ENCODE assay signal across 17 mouse cellular contexts in genomic region chr17:84685286-84685685, GRCm38 (mm10). TPM values are rescaled to one million over a fixed set of nuclear protein-coding genes. Genes with fewer than 3 reads are reported as not detected.
"Had no signal": no experiment of that assay in that cellular context is flagged by ENCODE, and none has a peak within 500 bp of the region (broad histone marks: within the 10 kb centered on the region; RNA-seq: fewer than 3 reads in every experiment).

No protein-coding gene starts in this region.

- H3K4me1 ChIP-seq: neural tube, embryonic 12.5 days had no signal

- H3K9me3 ChIP-seq: kidney, embryonic 15.5 days; limb, embryonic 15.5 days; liver, embryonic 15.5 days; midbrain, embryonic 10.5 days; neural tube, embryonic 12.5 days had no signal

- H3K36me3 ChIP-seq: kidney, embryonic 15.5 days; limb, embryonic 15.5 days; liver, embryonic 15.5 days; midbrain, embryonic 10.5 days; neural tube, embryonic 12.5 days had no signal

- H3K4me2 ChIP-seq: kidney, embryonic 15.5 days; limb, embryonic 15.5 days; liver, embryonic 15.5 days; neural tube, embryonic 12.5 days had no signal

- DNase-seq: kidney, postnatal 25 days; lung, adult 2 months; lung, postnatal 4 days; midbrain, embryonic 14.5 days; retina, postnatal 1 day; thymus, postnatal 4 days had no signal

- H3K27me3 ChIP-seq: kidney, embryonic 15.5 days; liver, embryonic 15.5 days; neural tube, embryonic 12.5 days had no signal

- H3K27ac ChIP-seq: kidney, embryonic 15.5 days; left cerebral cortex, adult 2 months; limb, embryonic 15.5 days; liver, embryonic 15.5 days; midbrain, embryonic 10.5 days; neural tube, embryonic 12.5 days had no signal

- H3K4me3 ChIP-seq: kidney, embryonic 15.5 days; left cerebral cortex, adult 2 months; limb, embryonic 15.5 days; liver, embryonic 15.5 days; midbrain, embryonic 10.5 days; neural tube, embryonic 12.5 days had no signal

- ATAC-seq: lung, postnatal 0 days had no signal

- H3K9ac ChIP-seq: kidney, embryonic 15.5 days; limb, embryonic 15.5 days; liver, embryonic 15.5 days; neural tube, embryonic 12.5 days had no signal

RNA-seq across cellular contexts. Expression of gene Abcg5, which starts 2.5 kb away (rescaled TPM):
- total RNA-seq: layer of hippocampus, postnatal 25 days; left cerebral cortex, adult 2 months; left cerebral cortex, postnatal 14 days; megakaryocyte, adult 5-6 weeks; neutrophil, adult 5-6 weeks had no signal

RNA-seq across cellular contexts. Expression of gene Abcg8, which starts 9.2 kb away (rescaled TPM):
- total RNA-seq: layer of hippocampus, postnatal 25 days; left cerebral cortex, adult 2 months; megakaryocyte, adult 5-6 weeks; neutrophil, adult 5-6 weeks had no signal
- polyA plus RNA-seq: lung, postnatal 0 days; neural tube, embryonic 12.5 days had no signal
